Mouse (Mus musculus): Measurements from ENCODE around the gene Sdhaf1. TPM values are rescaled to one million over a fixed set of nuclear protein-coding genes. Genes with fewer than 3 reads are reported as not detected.

Sdhaf1 gene
- polyA plus RNA-seq, 1 experiment, result 14.2 TPM

DNA sequence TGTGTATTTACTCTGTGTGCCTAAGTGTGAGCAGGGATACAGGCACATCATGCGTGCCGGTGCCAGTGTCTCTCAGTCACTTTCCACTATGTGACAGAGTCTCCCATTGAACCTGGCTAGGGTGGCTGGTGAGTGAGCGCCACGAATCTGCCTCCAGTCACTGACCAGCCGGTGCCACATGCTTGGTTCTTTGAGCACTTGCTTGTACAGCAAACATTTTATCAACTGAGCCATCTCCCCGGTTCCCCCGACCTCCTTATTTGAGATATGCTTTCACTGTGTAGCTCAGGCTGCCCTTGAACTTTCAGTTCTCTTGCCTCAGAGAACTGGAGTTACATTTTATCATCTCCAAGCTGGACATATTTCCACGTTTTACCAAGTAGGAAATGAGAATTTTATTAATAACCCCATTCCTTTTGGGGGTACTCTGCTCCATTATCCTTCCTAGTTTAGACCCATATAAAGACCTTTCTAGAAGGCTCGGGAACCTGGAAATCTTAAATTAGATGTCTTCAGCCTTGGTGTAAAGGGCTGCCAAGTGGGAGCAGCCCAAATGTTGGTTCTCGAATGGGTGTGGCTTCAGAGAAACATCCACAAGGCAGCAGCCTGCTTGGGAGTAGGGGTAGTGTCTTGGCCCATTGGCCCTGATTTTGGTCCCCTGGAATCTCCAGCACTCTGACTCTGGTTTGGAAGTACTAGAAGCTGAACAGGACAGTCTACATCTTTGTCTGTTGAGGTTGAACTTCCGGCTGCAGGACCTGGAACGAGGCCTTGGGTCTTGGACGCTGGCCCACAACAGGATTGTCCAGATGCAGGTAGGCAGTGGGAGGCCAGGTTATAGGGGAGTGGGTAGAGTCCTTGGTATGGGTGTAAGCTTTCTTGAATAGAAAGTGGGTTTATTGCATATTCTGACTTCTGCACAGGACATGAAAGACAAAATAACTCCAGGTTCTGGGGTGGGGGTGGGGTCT, 7.9 kb downstream of the Sdhaf1 start:
- 60% methylated on average over 13 of the region's 13 CpGs for WGBS
- no peaks in the 10 kb centered on the region; the same call in 1 of the 2 replicates for H3K4me1 ChIP-seq (ENCODE audit: control insufficient read depth, insufficient read depth, low read length)
- no peak for TF ChIP-seq CTCF (IDR thresholded peaks at IDR 0.05; ENCODE audit: insufficient read depth, low read length)
- TF ChIP-seq POLR2A (IDR thresholded peaks at IDR 0.05; ENCODE audit: borderline replicate concordance, extremely low read depth, low read depth, low read length), result no peak
- no peak overlapping the region for H3K4me3 ChIP-seq (replicated peaks; ENCODE audit: extremely low read depth, low read depth, low read length)
- DNase-seq, result no peak

DNA sequence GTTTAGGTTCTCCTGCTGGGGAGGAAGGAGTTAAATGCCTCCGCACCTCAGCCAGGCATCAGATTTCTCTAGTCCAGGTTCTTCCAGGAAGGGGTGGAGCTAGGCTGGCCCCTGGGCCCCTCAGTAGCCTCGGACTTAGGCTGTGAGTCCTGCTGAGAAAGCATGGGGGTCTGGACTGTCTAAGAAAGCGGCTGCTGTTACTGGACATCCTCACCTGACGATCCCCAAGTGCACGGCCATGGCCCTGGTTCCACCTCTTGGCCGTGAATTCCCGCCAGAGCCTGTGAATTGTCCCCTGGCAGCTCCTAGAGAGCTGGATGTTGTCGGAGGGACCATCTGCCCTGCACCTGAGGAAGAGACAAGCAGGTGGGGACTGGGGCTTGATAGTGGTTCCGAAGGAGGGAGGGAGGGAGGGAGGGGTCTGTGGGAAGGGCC, 9.0 kb downstream of the Sdhaf1 start, which contains the start of gene Syne4:
TSS of gene Syne4 (plus strand) at position 87 of the 435 bp plus-strand sequence.
- DNase-seq, result no peak
- no peaks in the 10 kb centered on the region for H3K4me1 ChIP-seq (ENCODE audit: control insufficient read depth, insufficient read depth, low read length)
- 14% methylated on average over 9 of the region's 9 CpGs for WGBS
- no peak for TF ChIP-seq POLR2A (IDR thresholded peaks at IDR 0.05; ENCODE audit: borderline replicate concordance, extremely low read depth, low read depth, low read length)
- TF ChIP-seq CTCF (IDR thresholded peaks at IDR 0.05; ENCODE audit: insufficient read depth, low read length), result no peak
- peak within 1 kb of the TSS; percentile 18 for H3K4me3 ChIP-seq (replicated peaks; ENCODE audit: extremely low read depth, low read depth, low read length)

DNA sequence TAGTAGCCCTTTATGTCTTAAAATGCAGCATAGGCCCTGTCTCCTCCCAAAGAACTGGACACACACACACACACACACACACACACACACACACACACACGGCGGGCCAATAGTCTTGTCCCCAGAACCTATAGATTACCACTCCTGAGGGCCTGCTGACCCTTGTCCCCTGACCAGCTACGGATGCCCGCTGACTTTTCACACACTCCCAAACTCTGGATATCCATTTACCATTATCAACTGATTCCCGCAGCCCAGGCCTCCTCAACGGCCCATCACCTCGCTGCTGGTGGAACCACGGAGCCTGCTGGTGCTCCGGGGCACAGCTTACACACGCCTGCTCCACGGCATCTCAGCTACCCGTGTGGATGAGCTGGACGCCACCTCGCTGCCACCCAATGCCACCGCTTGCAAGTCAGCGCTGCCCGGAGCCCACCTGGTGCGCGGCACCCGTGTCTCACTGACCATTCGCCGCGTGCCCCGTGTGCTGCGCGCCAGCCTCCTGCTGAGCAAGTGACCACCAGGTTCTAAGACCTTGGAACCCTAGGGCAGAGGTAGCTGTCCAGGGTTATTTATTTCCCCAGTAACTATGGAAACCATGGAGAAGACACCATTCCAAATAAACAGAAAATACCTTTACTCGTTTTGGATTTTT, 9.9 kb downstream of the Sdhaf1 start:
- TF ChIP-seq POLR2A (IDR thresholded peaks at IDR 0.05; ENCODE audit: borderline replicate concordance, extremely low read depth, low read depth, low read length) (no peak), CTCF (IDR thresholded peaks at IDR 0.05; ENCODE audit: insufficient read depth, low read length) (no peak)
- Histone ChIP-seq H3K4me1 (ENCODE audit: control insufficient read depth, insufficient read depth, low read length) (peaks cover 2% of the 10 kb centered on the region; the same call in 1 of the 2 replicates), H3K4me3 (replicated peaks; ENCODE audit: extremely low read depth, low read depth, low read length) (no peak overlapping the region)
- WGBS, result 59% methylated on average over 27 of the region's 27 CpGs
- no peak for DNase-seq

DNA sequence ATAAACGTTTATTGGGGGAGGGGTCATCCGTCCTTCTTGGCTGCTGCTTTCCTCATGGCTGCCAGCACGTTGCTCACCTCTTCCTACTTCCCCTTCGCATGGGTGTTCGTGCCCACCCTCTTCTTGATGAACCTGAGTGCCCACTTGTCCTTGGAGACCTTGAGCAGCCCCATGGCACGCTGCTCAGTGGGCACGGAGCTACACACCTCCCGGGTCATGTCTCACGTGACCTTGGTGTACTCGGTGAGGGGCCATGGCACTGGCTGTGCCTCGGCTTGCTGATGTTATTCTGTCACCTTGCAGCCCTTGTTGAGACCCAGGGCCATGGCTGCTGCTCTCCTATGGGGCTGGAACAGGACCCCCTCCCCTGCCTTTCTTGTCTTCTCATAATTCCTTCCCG, 13.6 kb downstream of the Sdhaf1 start:
- H3K4me3 ChIP-seq (replicated peaks; ENCODE audit: extremely low read depth, low read depth, low read length), result no peak overlapping the region
- 80% methylated on average over 12 of the region's 12 CpGs for WGBS
- peaks cover 5% of the 10 kb centered on the region for H3K4me1 ChIP-seq (ENCODE audit: control insufficient read depth, insufficient read depth, low read length)
- TF ChIP-seq POLR2A (IDR thresholded peaks at IDR 0.05; ENCODE audit: borderline replicate concordance, extremely low read depth, low read depth, low read length), result no peak
- TF ChIP-seq CTCF (IDR thresholded peaks at IDR 0.05; ENCODE audit: insufficient read depth, low read length), result no peak
- DNase-seq, result no peak

DNA sequence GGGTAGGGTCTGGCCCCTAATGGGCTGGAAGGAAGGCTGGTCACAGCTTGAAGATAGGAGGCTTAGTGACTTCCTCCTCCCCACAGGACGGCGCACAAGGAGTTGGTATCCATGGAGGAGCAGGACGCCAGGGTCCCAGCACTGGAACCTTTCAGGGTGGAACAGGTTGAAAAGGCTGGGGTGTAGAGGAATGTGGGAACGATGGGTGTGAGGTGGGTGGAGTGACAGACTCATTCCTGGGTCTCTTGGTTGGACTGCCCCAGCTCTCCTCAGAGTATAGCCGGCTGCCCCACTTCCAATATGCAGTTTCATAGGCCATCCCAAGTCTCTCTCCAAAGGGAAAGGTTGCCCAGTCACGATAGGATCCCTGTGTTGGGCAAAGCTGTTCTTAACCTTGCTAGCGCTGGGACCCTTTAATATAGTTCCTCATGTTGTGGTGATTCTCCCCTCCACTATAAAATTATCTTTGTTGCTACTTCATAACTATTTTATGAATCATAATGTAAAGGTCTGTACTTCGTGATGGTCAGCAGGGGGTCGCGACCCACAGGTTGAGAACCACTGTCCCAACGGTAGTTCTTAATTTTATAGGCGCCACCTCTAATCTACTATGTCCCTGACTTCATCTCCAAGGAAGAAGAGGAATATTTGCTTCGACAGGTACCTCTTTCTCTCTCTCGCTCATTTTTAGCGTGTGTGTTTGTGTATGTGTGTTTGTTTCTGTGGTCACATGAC, 14.1 kb downstream of the Sdhaf1 start:
- H3K4me1 ChIP-seq (ENCODE audit: control insufficient read depth, insufficient read depth, low read length), result peaks cover 5% of the 10 kb centered on the region
- DNase-seq, result no peak
- TF ChIP-seq POLR2A (IDR thresholded peaks at IDR 0.05; ENCODE audit: borderline replicate concordance, extremely low read depth, low read depth, low read length), result no peak
- TF ChIP-seq CTCF (IDR thresholded peaks at IDR 0.05; ENCODE audit: insufficient read depth, low read length), result no peak
- no peak overlapping the region for H3K4me3 ChIP-seq (replicated peaks; ENCODE audit: extremely low read depth, low read depth, low read length)
- 52% methylated on average over 15 of the region's 15 CpGs for WGBS

DNA sequence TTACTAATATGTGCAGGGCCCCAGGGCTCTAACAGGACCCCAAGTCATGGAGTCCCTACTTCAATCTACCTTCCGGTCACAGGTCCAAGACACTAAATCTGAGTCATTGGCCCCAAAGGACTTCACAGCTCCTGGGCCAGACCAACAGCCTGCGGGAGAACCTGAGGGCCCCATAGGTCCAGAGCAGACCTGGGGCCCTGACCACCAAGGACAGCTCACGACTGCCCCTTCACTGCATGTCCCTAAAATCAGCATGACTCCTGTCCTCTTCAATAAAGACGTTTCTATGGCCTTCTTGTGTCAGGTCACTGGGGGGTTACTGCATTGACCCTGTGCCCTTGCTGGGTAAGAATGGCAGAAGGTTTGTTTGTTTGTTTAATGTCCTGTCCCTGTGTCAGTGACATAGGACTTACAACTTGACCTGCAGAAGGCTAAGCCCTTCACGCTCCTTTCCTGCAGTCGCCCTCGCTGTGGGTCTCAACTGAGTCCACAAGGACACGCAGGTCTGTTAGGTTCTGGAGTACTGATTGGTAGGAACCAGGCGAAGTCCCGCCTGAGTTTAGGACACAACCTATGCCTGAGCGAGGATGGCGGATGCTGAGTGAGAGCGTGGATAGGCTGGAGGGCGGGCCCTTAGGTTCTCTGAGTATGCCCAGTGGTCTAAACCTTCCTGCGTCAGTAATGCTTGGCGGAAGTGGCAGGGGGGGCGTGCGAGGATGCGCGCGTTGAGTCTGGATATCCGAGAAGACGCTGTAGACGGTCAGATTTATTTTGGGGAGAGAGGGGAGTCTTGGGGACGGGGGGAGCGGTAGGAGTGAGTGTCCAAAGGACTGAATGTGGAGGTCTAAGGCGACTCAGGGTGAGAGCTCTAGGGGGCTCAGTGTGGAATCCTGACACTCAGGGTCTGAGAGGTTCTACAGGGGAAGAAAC, 15.4 kb downstream of the Sdhaf1 start, which contains the start of gene Alkbh6:
TSS of gene Alkbh6 (plus strand) at position 642 of the 930 bp plus-strand sequence.
- TF ChIP-seq CTCF (IDR thresholded peaks at IDR 0.05; ENCODE audit: insufficient read depth, low read length) (0 out of 2 replicates have a peak, but pooled peaks have one; percentile 4), POLR2A (IDR thresholded peaks at IDR 0.05; ENCODE audit: borderline replicate concordance, extremely low read depth, low read depth, low read length) (peak; percentile 96)
- Histone ChIP-seq H3K4me3 (replicated peaks; ENCODE audit: extremely low read depth, low read depth, low read length) (peak within 1 kb of the TSS; percentile 73), H3K4me1 (ENCODE audit: control insufficient read depth, insufficient read depth, low read length) (peaks cover 5% of the 10 kb centered on the region)
- WGBS, result 6% methylated on average over 27 of the region's 27 CpGs
- DNase-seq, result peak; percentile 85

DNA sequence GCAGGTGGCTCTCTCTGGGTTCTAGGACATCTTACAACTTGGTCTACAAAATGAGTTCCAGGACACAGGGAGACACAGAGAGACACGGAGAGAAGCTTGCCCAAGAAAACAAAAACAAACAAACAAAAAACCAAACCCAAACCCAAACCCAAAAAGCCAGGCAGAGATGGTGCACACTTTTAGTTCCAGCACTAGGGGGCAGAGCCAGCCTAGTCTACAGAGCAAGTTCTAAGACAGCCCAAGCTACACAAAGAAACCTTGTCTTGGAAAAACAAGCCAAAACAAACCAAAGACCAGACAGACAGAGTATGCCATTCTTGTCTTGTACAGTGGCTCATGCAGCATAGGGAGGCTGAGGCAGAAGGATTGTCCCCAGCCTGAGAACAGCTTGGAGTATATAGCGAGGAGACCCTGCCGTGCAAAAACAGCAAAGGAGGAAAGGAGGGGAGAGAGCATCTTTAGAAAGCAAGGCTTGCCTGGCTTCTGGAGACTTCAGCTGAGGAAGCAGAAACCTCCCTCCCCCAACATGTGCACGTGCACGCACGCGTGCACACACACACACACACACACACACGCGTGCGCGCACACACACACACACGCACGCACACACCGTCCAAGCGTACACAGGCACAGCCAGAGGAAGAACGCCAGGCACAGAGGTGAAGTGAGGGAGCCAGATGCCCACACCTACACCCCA, 17.5 kb downstream of the Sdhaf1 start:
- WGBS, result 90% methylated on average over 16 of the region's 16 CpGs
- Histone ChIP-seq H3K4me3 (replicated peaks; ENCODE audit: extremely low read depth, low read depth, low read length) (no peak overlapping the region), H3K4me1 (ENCODE audit: control insufficient read depth, insufficient read depth, low read length) (peaks cover 5% of the 10 kb centered on the region)
- no peak for DNase-seq
- TF ChIP-seq POLR2A (IDR thresholded peaks at IDR 0.05; ENCODE audit: borderline replicate concordance, extremely low read depth, low read depth, low read length) (no peak), CTCF (IDR thresholded peaks at IDR 0.05; ENCODE audit: insufficient read depth, low read length) (no peak)

DNA sequence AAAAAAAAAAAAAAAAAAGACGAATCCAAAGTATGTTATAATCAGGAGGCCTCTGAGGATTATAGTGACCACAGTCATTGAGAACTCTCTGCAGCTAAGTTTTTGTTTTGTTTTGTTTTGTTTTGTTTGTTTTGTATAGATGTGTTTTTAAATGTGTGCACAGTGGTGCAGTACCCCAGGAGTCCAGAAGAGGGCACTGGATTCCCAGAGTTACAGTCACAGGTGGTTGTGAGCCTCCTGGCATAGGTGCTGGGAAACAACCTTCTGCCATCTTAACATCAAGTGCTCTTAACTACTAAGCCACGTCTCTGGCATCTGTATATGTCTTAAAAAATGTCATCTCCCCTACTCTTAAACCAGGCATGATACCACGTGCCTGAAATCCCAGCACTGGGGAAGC, 22.8 kb downstream of the Sdhaf1 start:
- Histone ChIP-seq H3K4me3 (replicated peaks; ENCODE audit: extremely low read depth, low read depth, low read length) (no peak overlapping the region), H3K4me1 (ENCODE audit: control insufficient read depth, insufficient read depth, low read length) (no peaks in the 10 kb centered on the region)
- DNase-seq, result no peak
- 46% methylated on average over 3 of the region's 3 CpGs for WGBS
- TF ChIP-seq POLR2A (IDR thresholded peaks at IDR 0.05; ENCODE audit: borderline replicate concordance, extremely low read depth, low read depth, low read length) (no peak), CTCF (IDR thresholded peaks at IDR 0.05; ENCODE audit: insufficient read depth, low read length) (peak; percentile 70)
